Mouse (Mus musculus): ENCODE data around the gene Snx10. TPM values are rescaled to one million over a fixed set of nuclear protein-coding genes. Genes with fewer than 3 reads are reported as not detected.

The Snx10 gene
- total RNA-seq, 1 experiment: 21.2 TPM

GRCm38 (mm10) chr6:51551267-51551802, 27.6 kb downstream of the Snx10 start:
- Histone ChIP-seq H3K4me3 (ENCODE audit: insufficient read depth in 1 of 2, low read depth in 1 of 2, low read length in 2 of 2, poor library complexity in 1 of 2, severe bottlenecking in 1 of 2) (no peak overlapping the region), H3K27ac (ENCODE audit: insufficient read depth, low read depth, low read length, poor library complexity, severe bottlenecking) (no peak overlapping the region), H3K9me3 (ENCODE audit: control insufficient read depth, insufficient read depth, low read depth, low read length) (no peaks in the 10 kb centered on the region), H3K36me3 (ENCODE audit: control insufficient read depth, insufficient read depth, low read length, poor library complexity, severe bottlenecking) (no peaks in the 10 kb centered on the region), H3K4me1 (ENCODE audit: control insufficient read depth in 2 of 2, insufficient read depth in 2 of 2, low read length in 2 of 2, poor library complexity in 1 of 2) (peaks cover 5 to 22% of the 10 kb centered on the region in 2 experiments; a peak in 3 of 4 replicates), H3K9ac (ENCODE audit: insufficient read depth, low read depth, low read length, poor library complexity, severe bottlenecking) (no peak overlapping the region)
- no peak for DNase-seq (ENCODE audit: low read depth, low spot score)
- in situ Hi-C loops (cut with MboI; ENCODE audit: low sequenced_read_pairs in 2 of 2, unreplicated experiment in 2 of 2): no loop called here
- TF ChIP-seq CHD2 (IDR thresholded peaks at IDR 0.05; ENCODE audit: low read depth, low read length): no peak
- no peak for TF ChIP-seq ZNF384 (IDR thresholded peaks at IDR 0.05; ENCODE audit: low read depth, low read length)
- no peak for TF ChIP-seq ZC3H11A (IDR thresholded peaks at IDR 0.05; ENCODE audit: borderline replicate concordance, low read depth, low read length)
- no peak for TF ChIP-seq MAFK (IDR thresholded peaks at IDR 0.05; ENCODE audit: insufficient read depth, low read depth, low read length)
- TF ChIP-seq HCFC1 (IDR thresholded peaks at IDR 0.05; ENCODE audit: borderline replicate concordance, insufficient read depth, low read length): no peak

GRCm38 (mm10) chr6:51556562-51556961, 32.9 kb downstream of the Snx10 start:
- Histone ChIP-seq H3K27ac (ENCODE audit: insufficient read depth, low read depth, low read length, poor library complexity, severe bottlenecking) (no peak overlapping the region), H3K36me3 (ENCODE audit: control insufficient read depth, insufficient read depth, low read length, poor library complexity, severe bottlenecking) (no peaks in the 10 kb centered on the region; the same call in 1 of the 2 replicates), H3K9ac (ENCODE audit: insufficient read depth, low read depth, low read length, poor library complexity, severe bottlenecking) (no peak overlapping the region), H3K9me3 (ENCODE audit: control insufficient read depth, insufficient read depth, low read depth, low read length) (no peaks in the 10 kb centered on the region), H3K4me1 (ENCODE audit: control insufficient read depth in 2 of 2, insufficient read depth in 2 of 2, low read length in 2 of 2, poor library complexity in 1 of 2) (peaks cover 1 to 9% of the 10 kb centered on the region in 2 experiments; a peak in 2 of 4 replicates), H3K4me3 (ENCODE audit: insufficient read depth in 1 of 2, low read depth in 1 of 2, low read length in 2 of 2, poor library complexity in 1 of 2, severe bottlenecking in 1 of 2) (no peak overlapping the region)
- DNase-seq (ENCODE audit: low read depth, low spot score): no peak
- in situ Hi-C loops (cut with MboI; ENCODE audit: low sequenced_read_pairs in 2 of 2, unreplicated experiment in 2 of 2): no loop called here
- no peak for TF ChIP-seq ZC3H11A (IDR thresholded peaks at IDR 0.05; ENCODE audit: borderline replicate concordance, low read depth, low read length)
- TF ChIP-seq ZNF384 (IDR thresholded peaks at IDR 0.05; ENCODE audit: low read depth, low read length): no peak
- TF ChIP-seq HCFC1 (IDR thresholded peaks at IDR 0.05; ENCODE audit: borderline replicate concordance, insufficient read depth, low read length): no peak
- TF ChIP-seq MAFK (IDR thresholded peaks at IDR 0.05; ENCODE audit: insufficient read depth, low read depth, low read length): no peak
- no peak for TF ChIP-seq CHD2 (IDR thresholded peaks at IDR 0.05; ENCODE audit: low read depth, low read length)

- H3K9me3 ChIP-seq (ENCODE audit: control insufficient read depth, insufficient read depth, low read depth, low read length): no peaks in the 10 kb centered on the region
- no peak for DNase-seq (ENCODE audit: low read depth, low spot score)
- H3K27ac ChIP-seq (ENCODE audit: insufficient read depth, low read depth, low read length, poor library complexity, severe bottlenecking): no peak overlapping the region
- no peak overlapping the region for H3K4me3 ChIP-seq (ENCODE audit: insufficient read depth in 1 of 2, low read depth in 1 of 2, low read length in 2 of 2, poor library complexity in 1 of 2, severe bottlenecking in 1 of 2)
- peaks cover 0 to 7% of the 10 kb centered on the region in 2 experiments; a peak in 1 of 4 replicates for H3K4me1 ChIP-seq (ENCODE audit: control insufficient read depth in 2 of 2, insufficient read depth in 2 of 2, low read length in 2 of 2, poor library complexity in 1 of 2)
- no peaks in the 10 kb centered on the region; the same call in 1 of the 2 replicates for H3K36me3 ChIP-seq (ENCODE audit: control insufficient read depth, insufficient read depth, low read length, poor library complexity, severe bottlenecking)
- in situ Hi-C loops (cut with MboI; ENCODE audit: low sequenced_read_pairs in 2 of 2, unreplicated experiment in 2 of 2): no loop called here
- no peak overlapping the region for H3K9ac ChIP-seq (ENCODE audit: insufficient read depth, low read depth, low read length, poor library complexity, severe bottlenecking)
- no peak for TF ChIP-seq HCFC1 (IDR thresholded peaks at IDR 0.05; ENCODE audit: borderline replicate concordance, insufficient read depth, low read length)
- TF ChIP-seq ZNF384 (IDR thresholded peaks at IDR 0.05; ENCODE audit: low read depth, low read length): no peak
- TF ChIP-seq MAFK (IDR thresholded peaks at IDR 0.05; ENCODE audit: insufficient read depth, low read depth, low read length): no peak
- no peak for TF ChIP-seq CHD2 (IDR thresholded peaks at IDR 0.05; ENCODE audit: low read depth, low read length)
- no peak for TF ChIP-seq ZC3H11A (IDR thresholded peaks at IDR 0.05; ENCODE audit: borderline replicate concordance, low read depth, low read length)
Observed at GRCm38 (mm10) chr6:51558311-51558710, 34.6 kb downstream of the Snx10 start.

- H3K27ac ChIP-seq (ENCODE audit: insufficient read depth, low read depth, low read length, poor library complexity, severe bottlenecking): no peak overlapping the region
- no peak overlapping the region for H3K9ac ChIP-seq (ENCODE audit: insufficient read depth, low read depth, low read length, poor library complexity, severe bottlenecking)
- TF ChIP-seq CHD2 (IDR thresholded peaks at IDR 0.05; ENCODE audit: low read depth, low read length): no peak
- no peak for TF ChIP-seq MAFK (IDR thresholded peaks at IDR 0.05; ENCODE audit: insufficient read depth, low read depth, low read length)
- no peak for TF ChIP-seq ZC3H11A (IDR thresholded peaks at IDR 0.05; ENCODE audit: borderline replicate concordance, low read depth, low read length)
- no peak for TF ChIP-seq HCFC1 (IDR thresholded peaks at IDR 0.05; ENCODE audit: borderline replicate concordance, insufficient read depth, low read length)
- no peak for TF ChIP-seq ZNF384 (IDR thresholded peaks at IDR 0.05; ENCODE audit: low read depth, low read length)
- no peak overlapping the region for H3K4me3 ChIP-seq (ENCODE audit: insufficient read depth in 1 of 2, low read depth in 1 of 2, low read length in 2 of 2, poor library complexity in 1 of 2, severe bottlenecking in 1 of 2)
- in situ Hi-C loops (cut with MboI; ENCODE audit: low sequenced_read_pairs in 2 of 2, unreplicated experiment in 2 of 2): no loop called here
- no peaks in the 10 kb centered on the region; a peak in 1 of 4 replicates for H3K4me1 ChIP-seq (ENCODE audit: control insufficient read depth in 2 of 2, insufficient read depth in 2 of 2, low read length in 2 of 2, poor library complexity in 1 of 2)
- peaks cover 2% of the 10 kb centered on the region for H3K36me3 ChIP-seq (ENCODE audit: control insufficient read depth, insufficient read depth, low read length, poor library complexity, severe bottlenecking)
- DNase-seq (ENCODE audit: low read depth, low spot score): no peak
- no peaks in the 10 kb centered on the region for H3K9me3 ChIP-seq (ENCODE audit: control insufficient read depth, insufficient read depth, low read depth, low read length)
Observed at GRCm38 (mm10) chr6:51566771-51567680, 43.3 kb downstream of the Snx10 start.

Measured in ES-E14 (cell line).